ENCODE assay signal across 10 mouse cellular contexts in genomic region chr4:149168016-149168415, GRCm38 (mm10). TPM values are rescaled to one million over a fixed set of nuclear protein-coding genes. Genes with fewer than 3 reads are reported as not detected.
DNase-seq lines count a peak whose midpoint lies in the region; ATAC-seq and TF ChIP-seq lines count a peak whose summit lies in the region.
"Had no signal": no experiment of that assay in that cellular context is flagged by ENCODE, and none has a peak within 500 bp of the region (broad histone marks: within the 10 kb centered on the region; RNA-seq: fewer than 3 reads in every experiment).

No protein-coding gene starts in this region.

- H3K36me3 ChIP-seq in hindbrain, embryonic 14.5 days (replicated peaks; ENCODE audit: control insufficient read depth, insufficient read depth), result peaks cover 27% of the 10 kb centered on the region
- H3K36me3 ChIP-seq in hindbrain, embryonic 10.5 days, result peaks cover 22% of the 10 kb centered on the region
- H3K36me3 ChIP-seq in ES-Bruce4 (ENCODE audit: control insufficient read depth, insufficient read depth, low read length, poor library complexity, severe bottlenecking), result peaks cover 4% of the 10 kb centered on the region; the same call in 1 of the 2 replicates
- peaks cover 23% of the 10 kb centered on the region for H3K36me3 ChIP-seq in embryonic facial prominence, embryonic 10.5 days (replicated peaks)
- H3K36me3 ChIP-seq in macrophage (ENCODE audit: inconsistent target), result peaks cover 10% of the 10 kb centered on the region; the same call in 1 of the 2 replicates

- no peak overlapping the region for H3K27ac ChIP-seq in hindbrain, embryonic 14.5 days
- H3K27ac ChIP-seq in hindbrain, embryonic 10.5 days, result no peak overlapping the region
- H3K27ac ChIP-seq in ES-Bruce4 (ENCODE audit: insufficient read depth, low read length), result no peak overlapping the region
- no peak overlapping the region for H3K27ac ChIP-seq in embryonic facial prominence, embryonic 10.5 days (replicated peaks)
- H3K27ac ChIP-seq in macrophage, result peak overlapping the region; percentile 95

- 71% methylated on average over 2 of the region's 2 CpGs for WGBS in hindbrain, embryonic 14.5 days
- 80% methylated on average over 2 of the region's 2 CpGs for WGBS in hindbrain, embryonic 10.5 days
- 76% methylated on average over 2 of the region's 2 CpGs for WGBS in embryonic facial prominence, embryonic 10.5 days
- WGBS in macrophage (ENCODE audit: missing documents), result 54% methylated on average over 2 of the region's 2 CpGs

- H3K4me2 ChIP-seq in hindbrain, embryonic 14.5 days (replicated peaks), result peak overlapping the region; percentile 87; the same call in 1 of the 2 replicates

- no peak for DNase-seq in hindbrain, embryonic 14.5 days (ENCODE audit: low spot score)
- no peak for DNase-seq in hindbrain, embryonic 10.5 days (ENCODE audit: low spot score)
- no peak for DNase-seq in embryonic facial prominence, embryonic 10.5 days (ENCODE audit: low spot score)
- DNase-seq in right cerebral cortex, postnatal 36 days (ENCODE audit: low spot score in 2 of 2), result no peak
- no peak for DNase-seq in thymus, postnatal 14 days
- DNase-seq in layer of hippocampus, postnatal 14 days (ENCODE audit: low spot score in 2 of 2), result no peak
- DNase-seq: cerebellum, adult 11-12 months; heart, postnatal 14 days had no signal

- H3K4me1 ChIP-seq in hindbrain, embryonic 14.5 days (replicated peaks; ENCODE audit: control insufficient read depth, insufficient read depth, low read length), result peaks cover 10% of the 10 kb centered on the region
- H3K4me1 ChIP-seq in hindbrain, embryonic 10.5 days (replicated peaks), result peaks cover 36% of the 10 kb centered on the region
- peaks cover 3% of the 10 kb centered on the region for H3K4me1 ChIP-seq in ES-Bruce4 (ENCODE audit: control insufficient read depth, insufficient read depth, low read length)
- H3K4me1 ChIP-seq in embryonic facial prominence, embryonic 10.5 days, result peaks cover 44% of the 10 kb centered on the region

- H3K9me3 ChIP-seq in hindbrain, embryonic 14.5 days (ENCODE audit: control insufficient read depth, low read length), result no peaks in the 10 kb centered on the region
- no peaks in the 10 kb centered on the region for H3K9me3 ChIP-seq in hindbrain, embryonic 10.5 days
- no peaks in the 10 kb centered on the region for H3K9me3 ChIP-seq in ES-Bruce4 (replicated peaks; ENCODE audit: control insufficient read depth, insufficient read depth, low read length, poor library complexity, severe bottlenecking)
- H3K9me3 ChIP-seq in embryonic facial prominence, embryonic 10.5 days, result no peaks in the 10 kb centered on the region

- no peak for TF ChIP-seq EP300 in ES-Bruce4 (IDR thresholded peaks at IDR 0.05; ENCODE audit: insufficient read depth, low read depth, low read length)

- TF ChIP-seq CTCF in ES-Bruce4 (IDR thresholded peaks at IDR 0.05; ENCODE audit: low read depth, low read length), result no peak

- no peak for TF ChIP-seq POLR2A in ES-Bruce4 (IDR thresholded peaks at IDR 0.05; ENCODE audit: insufficient read depth, low read length)

- H3K27me3 ChIP-seq in hindbrain, embryonic 14.5 days (ENCODE audit: control insufficient read depth, insufficient read depth, low read length), result no peaks in the 10 kb centered on the region
- H3K27me3 ChIP-seq in hindbrain, embryonic 10.5 days (ENCODE audit: insufficient read depth, poor library complexity, severe bottlenecking), result no peaks in the 10 kb centered on the region
- H3K27me3 ChIP-seq in ES-Bruce4 (ENCODE audit: control insufficient read depth, insufficient read depth, low read length, poor library complexity, severe bottlenecking), result no peaks in the 10 kb centered on the region
- H3K27me3 ChIP-seq in embryonic facial prominence, embryonic 10.5 days (replicated peaks; ENCODE audit: low read depth, poor library complexity, severe bottlenecking), result no peaks in the 10 kb centered on the region

- H3K79me2 ChIP-seq in macrophage (ENCODE audit: inconsistent target), result peaks cover 32% of the 10 kb centered on the region

- ATAC-seq in hindbrain, embryonic 14.5 days (ENCODE audit: low FRiP score), result no peak

- no peak overlapping the region for H3K9ac ChIP-seq in hindbrain, embryonic 14.5 days
- H3K9ac ChIP-seq in ES-Bruce4 (ENCODE audit: low read depth, poor library complexity, severe bottlenecking), result peak overlapping the region; percentile 69

- H3K4me3 ChIP-seq in hindbrain, embryonic 14.5 days (replicated peaks; ENCODE audit: low read length), result 0 out of 2 replicates have a peak overlapping the region, but pooled peaks have one; percentile 73
- H3K4me3 ChIP-seq in hindbrain, embryonic 10.5 days, result no peak overlapping the region
- H3K4me3 ChIP-seq in ES-Bruce4 (ENCODE audit: low read depth, low read length) (no peak overlapping the region), macrophage (ENCODE audit: inconsistent target) (peak overlapping the region; percentile 79; the same call in 1 of the 2 replicates)
- H3K4me3 ChIP-seq in embryonic facial prominence, embryonic 10.5 days, result peak overlapping the region; percentile 95

RNA-seq across cellular contexts. Expression of gene Pgd, which starts 1.4 kb away (rescaled TPM):
- polyA plus RNA-seq in hindbrain, embryonic 14.5 days (2014; fragmentation: Nextera tagmentation; extraction: Ambion mirVana), result 46.4 TPM in 2 replicates
- 143 and 161 TPM in 2 replicates for polyA plus RNA-seq in hindbrain, embryonic 10.5 days (2016; fragmentation: Nextera tagmentation; extraction: Ambion mirVana)
- polyA plus RNA-seq in ES-Bruce4 (2011; ENCODE audit: insufficient read depth, insufficient read length, low read depth, missing spikeins), result 109 and 112 TPM in 2 replicates
- polyA plus RNA-seq in embryonic facial prominence, embryonic 10.5 days (2016; fragmentation: Nextera tagmentation; extraction: Ambion mirVana), result 153 and 164 TPM in 2 replicates
- total RNA-seq in macrophage (2018; cell fraction: chromatin; rRNA removed), result 100 to 1,000 TPM; 106 to 393 (median 257) TPM
- 100 to 1,000 TPM; 144 to 253 (median 208) TPM for total RNA-seq in macrophage (2018; cell fraction: cytosol; rRNA removed)
- total RNA-seq in macrophage (2018; cell fraction: nucleus; rRNA removed), result 100 to 1,000 TPM; 116 to 388 (median 186) TPM
- 322 to 419 TPM (median 328 TPM) in 3 replicates for polyA plus RNA-seq in macrophage (2018)
- 10 to 100 TPM; 42.8 to 46.4 TPM for total RNA-seq in layer of hippocampus, postnatal 14 days (2021)

RNA-seq across cellular contexts. Expression of gene Cenps, which starts 30.6 kb away (rescaled TPM):
- 16.9 and 18.7 TPM in 2 replicates for polyA plus RNA-seq in hindbrain, embryonic 14.5 days (2014; fragmentation: Nextera tagmentation; extraction: Ambion mirVana)
- 56.0 and 61.9 TPM in 2 replicates for polyA plus RNA-seq in hindbrain, embryonic 10.5 days (2016; fragmentation: Nextera tagmentation; extraction: Ambion mirVana)
- polyA plus RNA-seq in ES-Bruce4 (2011; ENCODE audit: insufficient read depth, insufficient read length, low read depth, missing spikeins) (26.5 and 35.7 TPM in 2 replicates), macrophage (2018) (1.6 to 10.9 TPM (median 3.6 TPM) in 3 replicates)
- polyA plus RNA-seq in embryonic facial prominence, embryonic 10.5 days (2016; fragmentation: Nextera tagmentation; extraction: Ambion mirVana), result 60.3 and 62.7 TPM in 2 replicates
- 1 to 10 TPM in 11 of 26 experiments, under 1 TPM in 1, not detected in 14; 0.85 to 5.5 (median 2.6) TPM for total RNA-seq in macrophage (2018; cell fraction: chromatin; rRNA removed)
- total RNA-seq in macrophage (2018; cell fraction: cytosol; rRNA removed), result 1 to 10 TPM in 19 of 26 experiments, under 1 TPM in 7; 0.58 to 2.8 (median 1.4) TPM
- 1 to 10 TPM in 6 of 26 experiments, under 1 TPM in 5, not detected in 15; 0.47 to 9.3 (median 1.0) TPM for total RNA-seq in macrophage (2018; cell fraction: nucleus; rRNA removed)
- 10 to 100 TPM; 18.4 to 20.3 TPM for total RNA-seq in layer of hippocampus, postnatal 14 days (2021)

RNA-seq across cellular contexts. Expression of gene Cort, which starts 41.5 kb away (rescaled TPM):
- 0.41 and 0.99 TPM in 2 replicates for polyA plus RNA-seq in hindbrain, embryonic 14.5 days (2014; fragmentation: Nextera tagmentation; extraction: Ambion mirVana)
- 0.25 and 1.0 TPM in 2 replicates for polyA plus RNA-seq in hindbrain, embryonic 10.5 days (2016; fragmentation: Nextera tagmentation; extraction: Ambion mirVana)
- polyA plus RNA-seq in ES-Bruce4 (2011; ENCODE audit: insufficient read depth, insufficient read length, low read depth, missing spikeins) (0.91 and 1.4 TPM in 2 replicates), macrophage (2018) (not detected in 3 replicates)
- 0.54 TPM in 1 of 2 replicates, not detected in the other for polyA plus RNA-seq in embryonic facial prominence, embryonic 10.5 days (2016; fragmentation: Nextera tagmentation; extraction: Ambion mirVana)
- total RNA-seq in macrophage (2018; cell fraction: chromatin; rRNA removed), result 1 to 10 TPM in 1 of 26 experiments, not detected in 25; 1.1 TPM
- not detected for total RNA-seq in macrophage (2018; cell fraction: cytosol; rRNA removed)
- 1 to 10 TPM in 1 of 26 experiments, not detected in 25; 1.3 TPM for total RNA-seq in macrophage (2018; cell fraction: nucleus; rRNA removed)
- 10 to 100 TPM; 11.3 to 13.9 TPM for total RNA-seq in layer of hippocampus, postnatal 14 days (2021)

Comparison
In these comparisons a context has a peak if more than half of its experiments do, and no peak if none do; other contexts are left out.
1. H3K4me3 ChIP-seq: peak in hindbrain, embryonic 14.5 days (single experiment), embryonic facial prominence, embryonic 10.5 days (single experiment) and macrophage (single experiment); none in hindbrain, embryonic 10.5 days (single experiment) and ES-Bruce4 (single experiment).